Mouse (Mus musculus): ENCODE measurements around the gene H2-Ob. TPM values are rescaled to one million over a fixed set of nuclear protein-coding genes. Genes with fewer than 3 reads are reported as not detected.

H2-Ob gene
- polyA plus RNA-seq, 1 experiment from 2014 or later: 0.35 TPM

Other genes with a start within 250 kb of the H2-Ob start
- 55.5 and 83.8 TPM in 2 replicates for gene H2-K1, start 238.6 kb upstream of the H2-Ob start, polyA plus RNA-seq (2015; fragmentation: Nextera tagmentation; extraction: Ambion mirVana)
- 15.0 and 15.2 TPM in 2 replicates for gene Ring1, start 214.2 kb upstream of the H2-Ob start, polyA plus RNA-seq (2015; fragmentation: Nextera tagmentation; extraction: Ambion mirVana)
- gene H2-Ke6, start 210.8 kb upstream of the H2-Ob start, polyA plus RNA-seq (2015; fragmentation: Nextera tagmentation; extraction: Ambion mirVana): 40.9 and 41.6 TPM in 2 replicates
- gene Slc39a7, start 207.2 kb upstream of the H2-Ob start, polyA plus RNA-seq (2015; fragmentation: Nextera tagmentation; extraction: Ambion mirVana): 188 and 191 TPM in 2 replicates
- gene Rxrb, start 207.1 kb upstream of the H2-Ob start, polyA plus RNA-seq (2015; fragmentation: Nextera tagmentation; extraction: Ambion mirVana): 49.6 and 49.9 TPM in 2 replicates
- gene Col11a2, start 199.5 kb upstream of the H2-Ob start, polyA plus RNA-seq (2015; fragmentation: Nextera tagmentation; extraction: Ambion mirVana): 2.6 and 3.7 TPM in 2 replicates
- gene H2-Oa, start 146.6 kb upstream of the H2-Ob start, polyA plus RNA-seq (2015; fragmentation: Nextera tagmentation; extraction: Ambion mirVana): 0.23 and 1.0 TPM in 2 replicates
- 11.8 and 12.7 TPM in 2 replicates for gene H2-DMa, start 119.4 kb upstream of the H2-Ob start, polyA plus RNA-seq (2015; fragmentation: Nextera tagmentation; extraction: Ambion mirVana)
- gene Brd2, start 116.3 kb upstream of the H2-Ob start, polyA plus RNA-seq (2015; fragmentation: Nextera tagmentation; extraction: Ambion mirVana): 97.8 and 100 TPM in 2 replicates
- gene H2-DMb2, start 95.6 kb upstream of the H2-Ob start, polyA plus RNA-seq (2015; fragmentation: Nextera tagmentation; extraction: Ambion mirVana): 1.6 and 2.1 TPM in 2 replicates
- 3.7 and 6.2 TPM in 2 replicates for gene H2-DMb1, start 85.8 kb upstream of the H2-Ob start, polyA plus RNA-seq (2015; fragmentation: Nextera tagmentation; extraction: Ambion mirVana)
- gene Tap1, start 51.4 kb upstream of the H2-Ob start, polyA plus RNA-seq (2015; fragmentation: Nextera tagmentation; extraction: Ambion mirVana): 7.2 and 9.7 TPM in 2 replicates
- 8.8 and 12.8 TPM in 2 replicates for gene Psmb9, start 51.1 kb upstream of the H2-Ob start, polyA plus RNA-seq (2015; fragmentation: Nextera tagmentation; extraction: Ambion mirVana)
- gene Psmb8, start 41.2 kb upstream of the H2-Ob start, polyA plus RNA-seq (2015; fragmentation: Nextera tagmentation; extraction: Ambion mirVana): 21.4 and 37.2 TPM in 2 replicates
- gene Tap2, start 35.4 kb upstream of the H2-Ob start, polyA plus RNA-seq (2015; fragmentation: Nextera tagmentation; extraction: Ambion mirVana): 12.2 and 18.1 TPM in 2 replicates
- 15.1 and 36.2 TPM in 2 replicates for gene H2-Ab1, start 18.8 kb downstream of the H2-Ob start, polyA plus RNA-seq (2015; fragmentation: Nextera tagmentation; extraction: Ambion mirVana)
- gene H2-Aa, start 48.9 kb downstream of the H2-Ob start, polyA plus RNA-seq (2015; fragmentation: Nextera tagmentation; extraction: Ambion mirVana): 9.0 and 18.1 TPM in 2 replicates
- 6.5 and 13.5 TPM in 2 replicates for gene H2-Eb1, start 67.0 kb downstream of the H2-Ob start, polyA plus RNA-seq (2015; fragmentation: Nextera tagmentation; extraction: Ambion mirVana)
- 0.04 TPM in 1 of 2 replicates, not detected in the other for gene H2-Eb2, start 86.8 kb downstream of the H2-Ob start, polyA plus RNA-seq (2015; fragmentation: Nextera tagmentation; extraction: Ambion mirVana)
- gene Btnl2, start 115.9 kb downstream of the H2-Ob start, polyA plus RNA-seq (2015; fragmentation: Nextera tagmentation; extraction: Ambion mirVana): 0.09 TPM in 1 of 2 replicates, not detected in the other
- gene Btnl1, start 138.2 kb downstream of the H2-Ob start, polyA plus RNA-seq (2015; fragmentation: Nextera tagmentation; extraction: Ambion mirVana): not detected in 2 replicates
- gene BC051142, start 159.9 kb downstream of the H2-Ob start, polyA plus RNA-seq (2015; fragmentation: Nextera tagmentation; extraction: Ambion mirVana): 0.44 TPM in 1 of 2 replicates, not detected in the other
- gene Btnl4, start 238.4 kb downstream of the H2-Ob start, polyA plus RNA-seq (2015; fragmentation: Nextera tagmentation; extraction: Ambion mirVana): not detected in 2 replicates

Measured in lung, embryonic 16.5 days (tissue).